Mouse (Mus musculus): ENCODE data around the gene Gm6205.
"Not testable (repeated sequence)": the region's sequence is repeated elsewhere in the genome, so short reads cannot be mapped to it uniquely, and the experiment has no call there.

The Gm6205 gene

GRCm38 (mm10) chr5:94648082-94648481 is at the start of gene Gm6205:
Gene Gm6205, plus strand, starts transcription at chr5:94648382.
- DNase-seq (ENCODE audit: low spot score), result not testable (repeated sequence)

DNA sequence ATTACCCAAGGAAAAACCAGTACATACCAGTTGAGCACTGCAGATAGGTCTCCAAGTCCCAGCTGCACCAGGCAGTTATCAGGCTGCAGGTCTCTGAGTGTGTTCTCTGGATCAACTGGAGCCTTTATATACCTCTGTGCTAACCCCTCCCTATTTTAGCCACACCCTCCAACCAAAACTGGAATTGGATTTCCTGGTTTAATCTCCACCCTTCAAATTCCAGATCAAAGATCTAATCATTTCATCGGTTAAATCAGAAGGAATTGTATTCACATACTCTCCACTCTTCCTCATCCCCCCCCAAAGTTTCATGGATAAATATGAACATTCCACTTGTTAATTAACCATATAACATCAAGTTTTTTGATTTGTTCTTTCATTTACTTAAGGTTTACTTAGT is 31.9 kb upstream of the Gm6205 start, which contains the start of gene Gm3147:
Gene Gm3147, minus strand, starts transcription at position 101 of the 400 bp plus-strand sequence.
- not testable (repeated sequence) for DNase-seq (ENCODE audit: low spot score)

GRCm38 (mm10) chr5:94623679-94624078 is 24.5 kb upstream of the Gm6205 start, which contains the start of gene Gm6509:
Gene Gm6509, plus strand, starts transcription at chr5:94623979.
- DNase-seq (ENCODE audit: low spot score), result not testable (repeated sequence)

Data from ovary, postnatal 14 days (tissue).